Mouse (Mus musculus) liver, postnatal 0 days (tissue): Measurements from ENCODE around the gene Cdyl2.

Experiments used
- CTCF ChIP-seq: sonication (generic); IDR thresholded peaks from 2 replicates; pipeline ENCODE4 v1.5.1; 2016; ENCODE audit warnings: antibody characterized with exemption, low read depth
- EP300 ChIP-seq: IDR thresholded peaks from 2 replicates; pipeline ENCODE4 v1.6.1; 2016; ENCODE audit warnings: antibody characterized with exemption, low read depth, mild to moderate bottlenecking

- TF ChIP-seq EP300 = no peak
- TF ChIP-seq CTCF = no peak
These were observed 77.9 kb downstream of the Cdyl2 start for GRCm38 (mm10) chr8:116654881-116655280.
